Mouse (Mus musculus) CH12.LX (cell line): ENCODE data around the gene Luc7l3. TPM values are rescaled to one million over a fixed set of nuclear protein-coding genes. Genes with fewer than 3 reads are reported as not detected.

ENCODE experiments used
- DNase-seq: peaks from one replicate; pipeline ENCODE4 v3.0.0-alpha.2; 2013; ENCODE audit errors: extremely low read depth
- H3K27ac ChIP-seq: 2 replicates; pipeline ENCODE4 v1.5.1; 2012; ENCODE audit warnings: low read depth, mild to moderate bottlenecking, control low read depth, moderate library complexity; ENCODE audit not compliant: insufficient read depth
- H3K27me3 ChIP-seq: replicated peaks from 2 replicates; pipeline ENCODE3; 2012; ENCODE audit warnings: inconsistent platforms
- H3K36me3 ChIP-seq, 2 experiments: replicated peaks in 1 of 2; 2 replicates each; pipeline versions ENCODE3 to v1.6.1; 2012; ENCODE audit warnings: inconsistent platforms in 1 of 2, low read length in 1 of 2, mild to moderate bottlenecking in 1 of 2, mixed read lengths in 1 of 2, moderate library complexity in 1 of 2; ENCODE audit not compliant: control insufficient read depth in 1 of 2, insufficient read depth in 1 of 2
- H3K4me1 ChIP-seq, 2 experiments: 2 replicates each; pipeline ENCODE4 v1.6.1; 2012; ENCODE audit warnings: inconsistent platforms in 1 of 2, moderate library complexity in 1 of 2; ENCODE audit not compliant: insufficient read depth in 2 of 2, control insufficient read depth in 1 of 2
- H3K4me2 ChIP-seq: 2 replicates; pipeline ENCODE4 v1.6.1; 2012; ENCODE audit warnings: low read depth, mild to moderate bottlenecking, control low read depth; ENCODE audit not compliant: poor library complexity, insufficient read depth, severe bottlenecking
- H3K4me3 ChIP-seq, 3 experiments: fragments of 150-350 bp in 1 of 3; sonication (generic) in 1 of 3; replicated peaks in 1 of 3; 2 replicates each; pipeline versions ENCODE3 to v1.5.1; 2011 to 2012; ENCODE audit warnings: low read depth in 2 of 3, low read length in 2 of 3, mild to moderate bottlenecking in 2 of 3, moderate library complexity in 2 of 3, control low read depth in 1 of 3, improper control_type of control experiment in 1 of 3, inconsistent platforms in 1 of 3, mixed read lengths in 1 of 3; ENCODE audit not compliant: poor library complexity in 1 of 3
- H3K79me2 ChIP-seq: replicated peaks from 2 replicates; pipeline ENCODE4 v1.6.1; 2012; ENCODE audit warnings: mild to moderate bottlenecking, moderate library complexity; ENCODE audit not compliant: control insufficient read depth, poor library complexity, insufficient read depth, severe bottlenecking; ENCODE audit errors: extremely low read depth
- H3K9ac ChIP-seq: 2 replicates; pipeline ENCODE4 v1.6.1; 2012; ENCODE audit warnings: low read depth, mild to moderate bottlenecking, control low read depth, moderate library complexity; ENCODE audit not compliant: insufficient read depth
- H3K9me3 ChIP-seq: replicated peaks from 2 replicates; pipeline ENCODE3; 2012; ENCODE audit warnings: low read length, inconsistent platforms, mixed read lengths
- BHLHE40 ChIP-seq: IDR thresholded peaks from 2 replicates; pipeline ENCODE4 v1.6.1; 2011; ENCODE audit warnings: mild to moderate bottlenecking, low read depth, low read length, improper control_type of control experiment
- CHD1 ChIP-seq: IDR thresholded peaks from 2 replicates; pipeline ENCODE4 v1.6.1; 2012; ENCODE audit warnings: low read depth, low read length, improper control_type of control experiment, inconsistent platforms
- E2F4 ChIP-seq: IDR thresholded peaks from 2 replicates; pipeline ENCODE4 v1.6.1; 2011; ENCODE audit warnings: low read depth, low read length, improper control_type of control experiment; ENCODE audit not compliant: insufficient replicate concordance
- ELF1 ChIP-seq: IDR thresholded peaks from 2 replicates; pipeline ENCODE4 v1.6.1; 2014; ENCODE audit warnings: low read depth, mild to moderate bottlenecking, inconsistent platforms, low read length, improper control_type of control experiment
- ETS1 ChIP-seq: conservative IDR thresholded peaks from 2 replicates; pipeline ENCODE4 v1.6.1; 2012; ENCODE audit warnings: low read depth, mild to moderate bottlenecking, inconsistent platforms, low read length, improper control_type of control experiment, moderate library complexity
- GABPA ChIP-seq: IDR thresholded peaks from 2 replicates; pipeline ENCODE4 v1.6.1; 2012; ENCODE audit warnings: low read depth, low read length, improper control_type of control experiment, inconsistent platforms; ENCODE audit not compliant: insufficient replicate concordance
- HCFC1 ChIP-seq: IDR thresholded peaks from 2 replicates; pipeline ENCODE4 v1.6.1; 2012; ENCODE audit warnings: low read depth, mild to moderate bottlenecking, inconsistent platforms, low read length, improper control_type of control experiment
- JUND ChIP-seq: conservative IDR thresholded peaks from 2 replicates; pipeline ENCODE4 v1.6.1; 2011; ENCODE audit warnings: low read depth, low read length, improper control_type of control experiment
- KAT2A ChIP-seq: IDR thresholded peaks from 2 replicates; pipeline ENCODE4 v1.6.1; 2012; ENCODE audit warnings: low read length, improper control_type of control experiment, inconsistent platforms; ENCODE audit not compliant: insufficient replicate concordance
- MAFK ChIP-seq: IDR thresholded peaks from 2 replicates; pipeline ENCODE4 v1.6.1; 2011; ENCODE audit warnings: low read length, improper control_type of control experiment; ENCODE audit not compliant: insufficient replicate concordance
- MAX ChIP-seq: IDR thresholded peaks from 2 replicates; pipeline ENCODE4 v1.6.1; 2011; ENCODE audit warnings: low read length, improper control_type of control experiment
- MYC ChIP-seq: IDR thresholded peaks from 2 replicates; pipeline ENCODE4 v1.6.1; 2011; ENCODE audit warnings: low read depth, mild to moderate bottlenecking, improper control_type of control experiment, low read length
- NELFE ChIP-seq: IDR thresholded peaks from 2 replicates; pipeline ENCODE4 v1.6.1; 2011; ENCODE audit warnings: low read depth, low read length, improper control_type of control experiment
- NRF1 ChIP-seq: IDR thresholded peaks from 2 replicates; pipeline ENCODE4 v1.6.1; 2014; ENCODE audit warnings: low read depth, mild to moderate bottlenecking, inconsistent platforms, low read length, improper control_type of control experiment, moderate library complexity
- POLR2A ChIP-seq: IDR thresholded peaks from 2 replicates; pipeline ENCODE4 v1.6.1; 2011; ENCODE audit warnings: low read depth, mild to moderate bottlenecking, improper control_type of control experiment, low read length
- POLR2AphosphoS2 ChIP-seq: IDR thresholded peaks from 2 replicates; pipeline ENCODE4 v1.6.1; 2011; ENCODE audit warnings: low read depth, low read length, improper control_type of control experiment
- RAD21 ChIP-seq: IDR thresholded peaks from 2 replicates; pipeline ENCODE4 v1.6.1; 2011; ENCODE audit warnings: low read depth, mild to moderate bottlenecking, low read length, improper control_type of control experiment, moderate library complexity
- RCOR1 ChIP-seq: conservative IDR thresholded peaks from 2 replicates; pipeline ENCODE4 v1.6.1; 2012; ENCODE audit warnings: low read depth, mild to moderate bottlenecking, inconsistent platforms, low read length, improper control_type of control experiment
- ZC3H11A ChIP-seq: IDR thresholded peaks from 2 replicates; pipeline ENCODE4 v1.6.1; 2012; ENCODE audit warnings: low read depth, mild to moderate bottlenecking, inconsistent platforms, low read length, improper control_type of control experiment
- ZMIZ1 ChIP-seq: IDR thresholded peaks from 2 replicates; pipeline ENCODE4 v1.6.1; 2012; ENCODE audit warnings: low read depth, mild to moderate bottlenecking, inconsistent platforms, low read length, improper control_type of control experiment
- ZNF384 ChIP-seq: IDR thresholded peaks from 2 replicates; pipeline ENCODE4 v1.6.1; 2012; ENCODE audit warnings: low read depth, low read length, improper control_type of control experiment, inconsistent platforms
- dilution Hi-C: fragments of 300-500 bp; cut with MboI; formaldehyde crosslinking; loops from 2 replicates; pipeline ENCODE4 v1.14.3; 2020; ENCODE audit warnings: low sequenced_read_pairs; ENCODE audit not compliant: extremely low pct_unique_long_range_greater_than_20kb, extremely low pct_ligation_motif_present
- in situ Hi-C: fragments of 300-500 bp; cut with MboI; formaldehyde crosslinking; loops from 3 replicates; pipeline ENCODE4 v1.14.3; 2019; ENCODE audit warnings: low sequenced_read_pairs, low pct_ligation_motif_present, low pct_unique_long_range_greater_than_20kb, mixed read lengths
- polyA plus RNA-seq: library from polyadenylated mRNA; unstranded; fragments of >175 nt; gene quantifications from 2 replicates; pipeline ENCODE4 v1.2.1, GENCODE M21; 2012; ENCODE audit warnings: low read depth; ENCODE audit not compliant: insufficient read length
- total RNA-seq, 2 experiments: library from RNA; depleted of rRNA; stranded (reverse); fragments of 300-350 nt in 1 of 2; fragments of >200 nt in 1 of 2; gene quantifications; 2 replicates each; pipeline ENCODE4 v1.2.3; 2012 to 2014

Gene Luc7l3
- total and polyA plus RNA-seq, 3 experiments: 57.7 to 246 (median 69.8) TPM

DNA sequence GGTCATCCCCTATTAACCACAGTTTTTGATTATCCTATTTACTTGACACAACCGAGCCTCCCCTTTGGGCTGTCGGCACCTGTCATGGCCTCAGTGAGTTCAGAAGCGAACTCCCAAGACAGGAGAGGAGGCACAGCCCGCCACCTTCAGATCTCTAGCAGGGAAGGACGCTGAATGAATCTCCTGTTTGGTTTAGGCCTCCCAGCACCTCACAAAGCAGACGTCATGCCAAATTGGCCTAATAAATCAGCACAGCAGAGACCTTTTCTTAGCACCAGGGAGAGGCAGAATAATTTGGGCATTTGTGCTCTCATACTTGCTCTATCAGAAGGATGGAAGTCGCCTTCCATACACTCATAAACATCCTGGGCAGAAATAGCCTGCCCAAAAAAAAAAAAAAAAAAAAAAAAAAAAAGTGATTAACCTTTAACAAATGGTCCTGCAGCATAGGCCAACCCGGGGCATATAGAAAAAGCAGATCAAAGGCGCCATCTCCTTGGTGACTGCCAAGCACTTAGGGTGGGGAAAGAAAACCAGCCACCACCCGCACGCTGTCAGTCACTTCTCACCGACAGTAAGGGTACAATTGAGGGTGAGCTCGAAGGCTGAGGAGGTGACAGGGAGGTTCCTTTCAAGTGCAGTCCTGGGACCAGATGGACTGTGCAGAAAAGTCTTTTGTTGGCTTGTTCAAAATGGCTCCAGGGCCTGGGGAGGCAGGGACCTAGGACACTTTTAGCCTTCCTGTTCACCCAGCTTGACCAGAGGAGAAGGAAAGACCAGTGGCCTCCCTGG, 20.5 kb upstream of the Luc7l3 start:
- Histone ChIP-seq H3K36me3 (peaks cover 29 to 48% of the 10 kb centered on the region in 2 experiments), H3K9me3 (no peaks in the 10 kb centered on the region), H3K4me1 (peaks cover 0 to 51% of the 10 kb centered on the region in 2 experiments; a peak in 2 of 4 replicates), H3K27me3 (no peaks in the 10 kb centered on the region), H3K4me3 (no peak overlapping the region), H3K9ac (no peak overlapping the region), H3K27ac (no peak overlapping the region), H3K4me2 (no peak overlapping the region), H3K79me2 (no peaks in the 10 kb centered on the region)
- in situ Hi-C loops: no loop called here
- no peak for DNase-seq
- no peak for TF ChIP-seq ELF1
- TF ChIP-seq RCOR1: no peak
- no peak for TF ChIP-seq CHD1
- peak; percentile 29; the same call in 1 of the 2 replicates for TF ChIP-seq ZNF384
- dilution Hi-C loops: no loop called here

DNA sequence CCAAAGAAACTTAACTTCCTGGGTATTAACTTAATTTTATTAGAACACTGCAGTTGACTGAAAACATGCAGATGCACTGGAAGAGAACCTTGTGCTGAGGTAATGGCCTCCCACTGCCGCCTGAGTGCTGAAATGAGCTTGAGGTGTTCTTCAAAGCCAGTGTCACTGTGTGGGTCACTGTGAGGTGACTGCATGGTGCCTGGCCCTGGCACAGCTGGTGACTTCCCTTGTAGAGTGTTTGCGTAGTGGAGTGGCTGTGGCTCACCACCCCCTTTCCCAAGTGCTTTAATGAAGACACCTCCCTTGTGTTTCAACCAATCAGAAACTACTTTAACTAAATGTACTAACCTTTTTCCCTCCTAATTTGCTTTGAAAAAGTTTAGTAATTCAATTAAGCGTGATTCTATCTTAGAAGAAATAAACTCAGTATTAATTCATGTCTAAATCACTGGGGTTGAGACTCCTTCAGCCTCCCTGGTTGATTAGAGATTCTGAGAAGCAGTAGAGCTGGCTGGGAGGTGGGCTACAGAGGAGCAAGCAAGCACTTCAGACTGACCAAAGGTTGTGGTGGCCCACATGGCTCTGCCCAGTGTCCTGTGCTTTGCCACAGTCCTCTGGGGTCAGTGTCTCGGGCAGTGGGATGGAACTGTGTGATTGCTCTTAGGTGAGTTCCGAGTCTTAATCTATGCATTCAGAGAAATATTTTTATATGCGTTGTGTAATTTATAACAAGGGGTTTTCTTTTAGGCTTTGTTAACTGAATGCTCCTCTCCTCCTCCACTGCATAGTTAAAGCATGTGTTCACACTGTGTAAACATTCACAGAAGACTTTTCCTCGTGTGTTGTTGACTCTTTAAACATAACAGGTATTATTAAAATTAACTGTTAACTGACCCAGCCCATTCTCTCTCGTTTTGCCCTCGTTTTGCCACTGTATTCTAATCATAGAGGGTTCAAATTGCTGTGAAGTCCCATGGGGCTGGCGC, 19.5 kb upstream of the Luc7l3 start:
- no peak overlapping the region for H3K4me3 ChIP-seq
- no peak for DNase-seq
- in situ Hi-C loops: no loop called here
- H3K36me3 ChIP-seq: peaks cover 29 to 56% of the 10 kb centered on the region in 2 experiments
- TF ChIP-seq JUND: no peak
- TF ChIP-seq MAX: no peak
- TF ChIP-seq GABPA: no peak
- no peak for TF ChIP-seq HCFC1
- no peak for TF ChIP-seq ETS1
- no peak for TF ChIP-seq RAD21
- TF ChIP-seq ZMIZ1: no peak
- TF ChIP-seq E2F4: no peak
- no peak for TF ChIP-seq MYC
- TF ChIP-seq ZC3H11A: no peak
- no peak for TF ChIP-seq BHLHE40
- no peak for TF ChIP-seq POLR2AphosphoS2
- TF ChIP-seq MAFK: no peak
- TF ChIP-seq NRF1: no peak
- no peak for TF ChIP-seq NELFE
- no peak for TF ChIP-seq POLR2A
- TF ChIP-seq ZNF384: no peak
- TF ChIP-seq KAT2A: no peak
- TF ChIP-seq, all 38 proteins: peak for 0
- H3K27me3 ChIP-seq: no peaks in the 10 kb centered on the region
- no peak overlapping the region for H3K4me2 ChIP-seq
- H3K9ac ChIP-seq: no peak overlapping the region
- no peak overlapping the region for H3K27ac ChIP-seq
- no peaks in the 10 kb centered on the region for H3K9me3 ChIP-seq
- dilution Hi-C loops: no loop called here
- no peaks in the 10 kb centered on the region for H3K79me2 ChIP-seq
- peaks cover 0 to 45% of the 10 kb centered on the region in 2 experiments; a peak in 2 of 4 replicates for H3K4me1 ChIP-seq
